Mouse (Mus musculus): ENCODE data around the gene Mrps7.
A peak's percentile ranks its signal among the peaks of the same experiment; 100 is the strongest.

The Mrps7 gene

DNA sequence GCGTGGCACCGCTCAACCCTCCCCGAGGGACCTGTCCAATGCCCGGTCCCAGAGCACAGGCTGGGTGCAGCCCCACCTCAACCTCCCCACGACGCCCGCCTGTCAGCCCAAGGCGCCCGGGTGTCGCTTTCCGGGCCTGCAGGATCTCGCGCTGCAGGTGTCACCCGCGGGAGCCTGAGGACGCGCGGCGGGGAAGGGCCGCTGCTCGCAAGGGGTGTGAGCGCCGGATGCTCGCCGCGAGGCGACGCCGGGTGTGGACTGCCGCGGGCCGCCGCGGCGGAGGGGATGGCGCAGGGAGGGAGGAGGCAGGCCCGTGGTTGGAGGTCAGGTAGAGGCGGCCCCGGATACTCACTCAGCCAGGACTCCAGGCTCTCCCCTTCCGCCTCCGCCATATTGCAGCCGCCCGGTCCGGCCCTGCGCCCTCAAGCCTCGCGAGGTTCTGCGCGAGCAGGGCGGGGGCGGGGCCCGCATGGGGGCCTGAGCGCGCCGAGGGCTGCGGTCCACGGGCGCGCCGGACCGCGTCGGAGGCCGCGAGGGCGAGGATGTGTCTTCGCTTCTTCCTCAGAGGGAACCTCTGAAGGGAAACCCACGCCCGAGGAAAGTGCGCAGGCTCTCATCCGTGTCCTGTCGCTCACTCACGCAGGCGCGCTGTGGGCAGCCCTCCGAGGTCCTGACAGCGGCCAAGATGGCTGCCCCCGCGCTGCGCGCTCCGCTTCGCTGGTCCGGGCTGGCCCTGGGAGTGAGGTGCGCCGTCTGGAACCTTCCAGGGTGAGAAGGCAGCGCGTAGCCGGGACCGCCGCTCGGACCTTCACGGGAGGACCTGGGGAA lies at the start of gene Mrps7, which contains the start of gene Gga3:
Gene Mrps7 (plus strand): TSS at position 450 of the 828 bp plus-strand sequence.
Gene Gga3 (minus strand): TSS at position 576 of the 828 bp plus-strand sequence.
- peak; percentile 95 to 96 for DNase-seq

GRCm38 (mm10) chr11:115555717-115556116 lies 48.0 kb upstream of the Mrps7 start:
- no peak for DNase-seq

- DNase-seq, result peak; percentile 34 to 37
Measured at GRCm38 (mm10) chr11:115563406-115563805, 40.3 kb upstream of the Mrps7 start.

DNA sequence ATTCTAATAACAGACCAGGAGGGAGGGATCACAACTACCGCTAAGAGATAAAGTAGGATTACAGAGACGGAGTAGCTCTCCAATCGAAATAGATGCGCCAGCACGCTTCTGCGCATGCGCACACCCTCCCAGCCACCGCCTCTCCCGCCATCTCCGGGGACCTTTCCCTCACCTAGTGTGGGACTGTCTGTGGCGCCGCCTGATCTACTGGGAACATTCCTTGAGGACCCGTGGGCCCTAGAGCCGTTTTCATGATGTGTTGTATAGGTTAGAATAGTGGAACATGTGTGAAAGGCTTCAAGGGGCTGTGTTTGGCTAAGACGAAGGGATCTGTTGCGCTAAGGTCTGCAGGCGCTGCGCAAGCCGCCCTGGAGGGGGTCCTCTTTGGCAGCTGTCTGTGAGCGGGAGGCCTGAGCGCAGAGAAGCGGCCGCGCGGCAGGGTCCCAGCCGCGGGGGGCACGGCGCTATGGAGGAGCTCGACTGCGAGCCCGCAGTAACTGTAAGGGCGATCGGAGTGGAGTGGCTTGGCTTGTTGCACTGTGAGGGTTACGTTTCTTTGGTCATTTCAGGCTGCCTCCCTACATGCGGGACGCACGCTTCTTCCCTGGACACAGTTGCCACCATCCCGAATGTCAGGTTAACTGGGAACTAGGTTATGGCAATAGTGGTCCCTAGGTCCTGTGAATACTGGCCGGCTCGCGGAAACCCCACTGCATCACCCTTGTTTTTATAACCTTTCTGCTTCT lies 39.5 kb upstream of the Mrps7 start, which contains the start of gene Nup85:
Gene Nup85 (plus strand): TSS at position 371 of the 746 bp plus-strand sequence.
- peak; percentile 99 for DNase-seq

DNA sequence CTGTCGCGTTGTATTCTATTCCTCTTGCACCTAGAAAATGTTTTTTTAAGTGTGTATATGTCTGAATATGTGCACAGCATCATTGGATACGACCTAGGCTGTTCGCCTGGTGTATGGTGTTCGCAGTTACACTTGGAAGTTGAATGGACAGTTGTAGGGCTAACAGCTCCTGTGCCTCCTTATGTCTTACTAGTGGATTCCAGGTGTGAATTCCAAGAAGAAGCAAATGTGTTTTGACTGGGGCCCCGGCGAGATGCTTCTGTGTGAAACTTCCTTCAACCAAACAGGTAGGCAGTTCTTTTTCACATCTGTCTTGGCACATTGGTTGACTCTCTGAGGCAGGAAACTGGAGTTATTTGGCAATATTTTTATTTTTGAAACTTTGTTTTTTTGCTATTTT lies 38.8 kb upstream of the Mrps7 start:
- no peak for DNase-seq

DNA sequence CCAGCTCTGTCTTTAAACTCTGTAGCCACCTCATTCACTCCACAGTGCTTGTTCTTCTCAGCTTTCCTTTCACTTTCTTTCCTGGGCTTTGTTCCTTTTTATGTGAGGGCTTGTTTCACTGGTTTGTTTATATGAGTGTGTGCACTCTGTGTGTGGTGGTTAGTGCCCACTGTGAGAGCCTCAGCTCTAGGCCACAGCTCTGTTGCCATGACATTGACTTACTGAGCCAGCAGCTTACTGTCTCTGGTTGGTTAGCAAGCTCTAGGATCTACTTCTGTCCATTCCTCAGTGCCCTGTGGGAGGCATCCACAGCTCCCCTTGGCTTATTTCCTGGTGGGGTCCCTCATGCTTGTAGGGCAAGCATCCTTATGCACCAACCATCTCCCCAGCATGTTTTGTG lies 24.6 kb upstream of the Mrps7 start:
- DNase-seq, result no peak

- DNase-seq, result no peak
Measured at GRCm38 (mm10) chr11:115582913-115583606, 20.7 kb upstream of the Mrps7 start.

DNA sequence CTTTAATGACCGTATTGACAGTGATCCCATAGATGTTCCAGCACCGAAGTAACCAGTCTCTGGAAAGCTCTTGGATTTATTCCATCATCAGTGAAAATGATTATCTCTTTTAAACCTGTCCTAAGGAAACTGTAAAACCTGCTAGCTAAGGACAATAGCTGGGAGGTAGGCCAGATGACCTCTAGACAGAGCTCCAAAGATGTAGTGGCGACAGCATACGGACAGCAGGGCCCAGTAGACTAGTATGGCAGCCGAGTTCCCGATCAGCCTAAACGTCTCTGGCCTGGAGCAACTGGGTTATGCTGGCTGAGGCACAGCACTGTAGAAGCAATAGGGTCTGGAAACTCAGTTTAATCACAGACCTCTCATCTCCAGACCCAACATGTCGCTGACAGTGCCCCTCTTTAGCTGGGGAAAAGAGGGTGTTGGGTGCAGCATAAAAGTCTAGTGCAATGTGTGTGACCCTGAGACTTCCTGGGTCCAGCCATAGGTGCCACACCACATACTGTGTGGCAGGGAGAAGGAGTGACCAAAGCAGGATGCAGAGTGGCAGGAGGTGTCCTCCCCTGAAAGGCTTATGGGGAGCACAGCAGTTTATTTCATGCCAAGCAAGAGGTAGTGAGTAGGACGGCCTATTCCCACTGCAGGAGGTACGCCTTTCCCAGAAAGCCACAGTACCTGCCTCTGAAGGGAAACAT lies 19.2 kb upstream of the Mrps7 start:
- DNase-seq, result no peak

- DNase-seq, result no peak
Measured at GRCm38 (mm10) chr11:115585573-115586100, 18.1 kb upstream of the Mrps7 start.

DNA sequence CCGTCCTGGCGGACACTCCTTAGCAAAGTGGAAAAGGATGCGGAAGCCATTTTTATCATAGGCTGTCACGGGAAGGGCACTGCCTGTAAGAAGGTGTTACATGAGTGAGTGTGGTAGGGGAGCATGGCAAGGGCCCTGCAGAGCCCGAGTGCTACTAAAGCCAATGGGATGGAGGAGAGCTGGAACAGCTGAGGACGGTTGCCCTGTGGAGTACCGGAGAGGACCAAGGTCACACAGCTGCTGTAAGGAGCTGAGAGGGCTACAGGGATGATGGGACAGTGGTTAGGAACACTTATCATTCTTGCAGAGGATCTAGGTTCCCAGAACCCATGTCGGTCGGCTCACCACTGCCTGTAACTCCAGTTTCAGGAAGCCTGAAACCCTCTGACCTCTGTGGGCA lies 17.3 kb upstream of the Mrps7 start:
- DNase-seq, result no peak

GRCm38 (mm10) chr11:115587984-115588383 lies 15.7 kb upstream of the Mrps7 start:
- peak; percentile 39 to 50 for DNase-seq

DNA sequence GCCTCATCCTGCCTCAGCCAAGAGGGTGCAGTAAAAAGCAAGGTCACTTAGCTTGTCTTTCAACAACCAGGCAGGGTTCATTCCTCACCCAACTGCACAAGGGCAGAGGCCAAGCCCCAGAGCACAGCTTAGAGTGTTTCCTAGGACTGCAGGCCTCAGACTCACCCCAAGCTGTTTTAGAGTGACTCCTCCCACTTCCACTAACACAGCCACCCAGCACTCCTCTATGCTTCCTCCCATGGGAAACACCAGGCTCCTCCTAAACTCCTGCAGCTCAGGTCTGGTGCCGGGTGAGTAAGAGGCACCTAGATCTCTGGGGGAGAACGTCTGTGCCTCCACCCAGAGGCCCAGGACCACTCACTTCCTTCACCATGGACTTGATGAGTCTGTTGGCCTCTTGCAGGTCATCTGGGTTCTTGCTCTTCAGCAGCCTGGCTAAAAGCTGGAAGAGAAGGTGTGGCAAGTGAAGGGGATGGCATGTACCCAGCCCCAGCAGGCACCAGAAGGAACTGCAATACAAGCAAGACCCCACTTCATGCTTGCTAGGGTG lies 13.1 kb upstream of the Mrps7 start:
- no peak for DNase-seq

DNA sequence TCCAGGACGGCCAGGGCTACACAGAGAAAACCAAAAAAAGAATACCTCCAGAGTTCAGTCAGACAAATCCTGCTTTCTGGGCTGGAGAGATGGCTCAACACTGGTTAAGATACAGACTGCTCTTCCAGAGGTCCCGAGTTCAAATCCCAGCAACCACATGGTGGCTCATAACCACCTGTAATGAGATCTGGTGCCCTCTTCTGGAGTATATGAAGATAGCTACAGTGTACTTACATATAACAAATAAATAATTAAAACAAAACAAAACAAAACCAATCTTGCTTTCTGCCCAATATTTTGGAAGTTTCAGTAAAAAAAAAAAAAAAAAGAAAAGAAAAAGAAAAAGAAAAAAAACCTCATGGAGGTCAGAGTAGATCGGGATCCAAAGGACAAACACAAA lies 8.5 kb upstream of the Mrps7 start:
- no peak for DNase-seq

- DNase-seq, result no peak
Measured at GRCm38 (mm10) chr11:115598309-115598708, 5.4 kb upstream of the Mrps7 start.

- DNase-seq, result no peak
Measured at GRCm38 (mm10) chr11:115599722-115600121, 4.0 kb upstream of the Mrps7 start.

DNA sequence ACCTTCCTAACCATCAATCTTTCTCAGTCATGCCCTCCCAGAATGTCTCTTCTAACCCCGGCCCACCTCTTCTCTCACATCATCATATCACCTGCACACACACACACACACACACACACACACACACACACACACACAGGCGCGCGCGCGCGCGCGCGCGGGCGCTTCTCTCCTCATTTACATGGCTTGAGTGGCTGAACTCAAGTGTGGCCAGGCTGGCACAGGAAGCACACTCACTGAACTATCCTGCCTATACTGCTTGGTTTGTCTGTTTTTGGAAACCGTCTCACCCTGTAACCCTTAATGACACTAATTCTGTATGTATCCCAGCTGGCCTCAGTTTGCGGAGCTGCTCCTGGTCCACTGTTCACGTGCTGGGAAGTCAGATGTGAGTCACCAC lies 3.0 kb upstream of the Mrps7 start:
- no peak for DNase-seq

DNA sequence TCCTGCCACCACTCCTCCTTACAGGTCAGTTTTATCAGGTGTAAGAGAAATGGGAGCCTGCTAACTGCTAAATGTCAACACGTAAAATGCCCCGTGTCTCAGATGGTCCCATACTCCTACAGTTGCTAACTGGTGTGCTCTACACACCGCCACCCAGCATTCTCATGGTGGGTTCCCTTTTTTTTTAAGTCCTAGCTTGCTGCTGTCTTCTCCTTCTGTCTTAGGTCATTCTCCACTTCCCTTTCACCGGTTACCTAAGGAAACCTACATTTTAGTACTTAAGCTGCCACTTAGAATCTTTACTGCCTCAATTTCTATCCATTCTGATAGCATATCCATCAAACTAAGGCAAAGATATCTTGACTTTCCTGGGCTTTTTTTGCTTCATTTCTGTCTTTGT lies 2.6 kb upstream of the Mrps7 start:
- no peak for DNase-seq

- DNase-seq, result no peak
Measured at GRCm38 (mm10) chr11:115603128-115603475, 623 bp upstream of the Mrps7 start.

DNA sequence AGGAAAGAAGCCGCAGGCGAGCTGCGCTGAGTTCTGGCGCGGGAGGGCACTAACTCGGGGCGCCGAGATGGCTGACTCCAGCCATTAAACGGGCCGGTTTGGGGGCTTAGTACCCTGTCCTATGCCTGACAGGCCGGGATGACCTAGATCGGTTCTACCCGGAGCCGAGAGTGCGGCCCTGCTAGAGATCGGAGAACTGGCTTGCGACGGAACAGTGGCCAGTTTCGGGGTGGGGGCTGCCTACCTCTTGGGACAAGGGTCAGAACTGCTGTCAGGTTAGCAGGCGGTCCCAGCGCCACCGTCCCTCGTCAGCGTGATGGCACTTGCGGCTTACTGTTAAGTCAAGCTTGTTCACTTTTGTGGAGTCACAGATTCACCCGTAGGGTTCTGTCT lies 575 bp downstream of the Mrps7 start:
- DNase-seq, result no peak

DNA sequence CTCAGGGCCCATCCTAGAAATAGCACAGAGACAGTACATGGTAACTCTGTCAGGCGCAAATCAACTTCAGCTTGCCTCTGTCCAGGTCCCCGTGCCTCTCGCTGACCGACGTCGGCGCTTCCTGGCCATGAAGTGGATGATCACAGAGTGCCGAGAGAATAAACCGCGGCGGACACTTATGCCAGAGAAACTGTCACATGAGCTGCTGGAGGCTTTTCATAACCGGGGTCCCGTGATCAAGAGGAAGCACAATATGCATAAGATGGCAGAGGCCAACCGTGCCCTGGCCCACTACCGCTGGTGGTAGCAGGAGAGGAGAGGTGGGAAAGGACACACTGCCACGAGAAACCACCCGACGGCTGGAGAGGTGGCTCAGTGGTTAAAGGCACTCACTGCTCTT lies 3.0 kb downstream of the Mrps7 start:
- no peak for DNase-seq

DNA sequence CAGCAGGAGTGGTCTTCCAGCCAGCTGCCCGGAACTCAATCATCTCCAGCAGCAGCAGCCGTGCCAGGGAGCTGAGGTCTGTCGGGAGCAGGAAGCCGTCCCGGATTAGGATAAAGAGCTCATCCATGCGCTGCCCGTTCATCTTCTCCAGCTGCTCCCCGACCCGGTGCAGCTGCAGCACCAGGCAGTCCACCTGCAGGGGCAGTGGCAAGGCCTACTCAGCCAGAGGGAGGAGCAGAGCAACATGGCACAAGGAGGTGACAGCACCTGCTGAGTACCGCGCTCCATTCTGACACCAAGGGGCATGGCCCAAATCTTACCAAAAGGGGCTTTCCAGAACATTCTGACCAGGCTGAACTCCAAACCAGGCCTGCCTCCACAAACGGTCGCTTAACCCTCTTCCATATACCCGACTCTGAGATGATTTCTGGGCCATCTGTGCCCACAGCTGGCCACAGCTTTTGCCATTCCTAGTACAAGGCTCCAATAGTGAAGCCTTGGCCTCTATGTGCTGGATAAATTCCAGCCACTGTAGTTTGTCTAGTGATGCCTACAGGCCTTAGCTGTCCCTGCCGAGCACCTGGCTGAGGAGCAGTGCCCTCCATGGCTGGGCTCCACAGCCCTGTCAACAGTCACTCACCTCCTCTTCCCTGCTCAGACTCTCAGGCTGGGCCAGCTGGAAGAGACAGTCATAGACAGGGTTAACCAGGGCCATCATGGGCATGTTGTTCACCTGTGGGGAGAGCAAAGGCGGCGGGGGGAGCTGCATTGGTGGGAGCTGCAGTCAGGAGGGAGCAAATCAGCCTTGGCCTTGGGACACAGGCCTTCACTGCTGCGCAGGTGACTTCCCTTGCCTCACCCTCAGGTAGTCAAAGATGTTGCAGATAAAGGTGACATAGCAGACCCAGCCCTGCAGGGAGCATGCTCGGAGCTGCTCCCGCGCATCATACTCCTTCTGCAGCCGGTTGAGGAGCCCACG lies 5.0 kb downstream of the Mrps7 start:
- DNase-seq, result peak; percentile 79 to 80
